Mouse (Mus musculus): ENCODE measurements around the gene Tars.

Tars gene

DNA sequence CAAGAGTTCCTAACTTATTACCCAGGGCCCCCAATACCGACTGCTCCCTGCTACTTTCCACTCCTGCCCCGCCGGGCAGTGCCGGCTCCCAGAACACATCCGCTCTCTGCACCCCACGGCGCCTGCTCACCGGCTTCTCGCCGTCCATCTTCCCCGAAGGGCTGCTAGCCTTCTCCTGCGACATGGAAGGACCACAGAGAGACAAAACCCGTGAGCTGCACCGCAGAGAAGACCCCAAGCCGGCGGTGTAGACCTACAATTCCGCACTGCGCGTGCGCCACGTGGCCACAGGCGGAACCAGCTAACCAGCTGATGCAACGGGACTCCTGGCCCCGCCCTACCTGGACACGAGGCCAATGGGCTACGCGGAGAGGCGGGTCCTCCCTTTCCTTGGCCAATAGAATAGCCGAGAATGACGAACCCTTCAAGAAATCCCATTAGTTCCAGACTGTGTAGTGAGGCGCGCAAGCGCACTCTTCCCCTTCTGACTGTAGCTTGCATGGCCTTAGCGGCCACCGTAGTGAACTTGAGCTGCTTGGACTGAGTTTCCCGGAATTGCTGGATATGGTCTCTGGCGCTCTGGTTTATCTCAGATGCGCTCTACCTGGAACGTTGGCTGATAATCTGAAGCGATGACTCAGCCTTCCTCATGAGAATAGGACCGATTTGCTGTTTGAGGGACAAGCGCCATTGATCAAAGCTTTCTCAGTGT lies at the start of gene Tars:
TSS of gene Tars (minus strand) at position 310 of the 712 bp plus-strand sequence.
- DNase-seq, result peak; percentile 98

- DNase-seq, result no peak
Measured at GRCm38 (mm10) chr15:11437361-11437760, 37.9 kb upstream of the Tars start.

DNA sequence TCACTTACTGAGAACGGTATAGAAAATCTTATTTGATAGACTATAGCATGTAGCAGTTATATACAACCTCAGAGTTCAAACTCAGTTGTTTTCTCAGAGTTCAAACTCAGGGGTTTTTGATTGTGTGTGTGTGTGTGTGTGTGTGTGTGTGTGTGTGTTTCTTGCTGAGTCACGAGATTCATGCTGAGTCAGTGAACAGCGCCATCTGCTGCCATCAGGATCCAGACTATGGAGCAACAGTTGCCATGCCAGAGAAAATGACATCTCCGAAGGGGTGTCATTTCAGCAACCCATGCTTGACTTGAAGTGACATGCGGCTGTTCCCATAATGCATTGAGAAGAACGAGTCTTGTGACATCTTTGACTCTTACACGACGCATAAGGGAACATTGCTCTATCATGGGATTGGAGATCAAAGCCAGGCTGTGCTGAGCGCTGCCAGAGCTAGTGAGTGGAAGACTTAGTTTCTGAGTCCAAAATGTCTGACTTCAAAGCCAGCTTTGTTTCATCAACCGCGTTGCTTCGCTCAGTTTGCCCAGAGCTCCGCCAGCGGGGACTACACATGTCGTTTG lies 37.3 kb upstream of the Tars start:
- no peak for DNase-seq

DNA sequence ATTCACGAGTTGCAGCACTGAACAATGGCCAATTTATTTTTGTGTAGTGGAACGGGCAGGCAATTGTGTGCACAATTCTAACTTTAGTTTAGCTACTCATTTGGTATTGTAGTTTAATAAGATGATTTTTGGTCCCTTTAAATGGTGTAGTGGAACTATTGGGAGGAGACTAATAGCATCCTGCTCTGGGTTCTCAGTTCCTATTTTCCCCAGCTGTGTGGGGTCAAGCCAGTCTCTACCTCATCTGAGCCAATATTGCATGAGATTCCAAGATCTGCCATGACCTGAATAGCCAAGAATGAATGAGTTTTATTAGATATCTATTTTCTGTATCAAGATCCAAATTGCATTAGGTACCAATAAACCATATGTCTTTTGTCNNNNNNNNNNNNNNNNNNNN lies 27.4 kb upstream of the Tars start:
- DNase-seq, result no peak

GRCm38 (mm10) chr15:11413484-11413883 lies 14.0 kb upstream of the Tars start:
- no peak for DNase-seq

DNA sequence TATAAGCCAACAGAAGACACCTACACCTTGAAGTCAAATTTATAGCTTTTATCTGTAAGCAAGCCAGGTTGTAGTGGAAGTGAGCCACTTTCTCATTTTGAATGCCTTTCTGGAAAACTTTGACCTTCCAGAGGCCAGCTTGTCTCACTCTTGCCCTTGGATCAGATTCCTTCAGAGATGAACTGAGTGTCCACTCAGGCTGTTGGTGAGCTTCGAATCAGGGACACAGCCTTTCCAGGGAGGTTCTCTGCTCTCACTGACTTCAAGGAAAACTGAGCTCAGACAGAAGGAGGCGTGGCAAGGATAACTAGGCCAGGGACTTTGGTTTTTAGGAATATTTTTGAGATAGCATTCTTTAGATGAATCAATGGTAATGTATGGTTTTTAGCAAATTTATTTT lies 13.1 kb upstream of the Tars start:
- no peak for DNase-seq

DNA sequence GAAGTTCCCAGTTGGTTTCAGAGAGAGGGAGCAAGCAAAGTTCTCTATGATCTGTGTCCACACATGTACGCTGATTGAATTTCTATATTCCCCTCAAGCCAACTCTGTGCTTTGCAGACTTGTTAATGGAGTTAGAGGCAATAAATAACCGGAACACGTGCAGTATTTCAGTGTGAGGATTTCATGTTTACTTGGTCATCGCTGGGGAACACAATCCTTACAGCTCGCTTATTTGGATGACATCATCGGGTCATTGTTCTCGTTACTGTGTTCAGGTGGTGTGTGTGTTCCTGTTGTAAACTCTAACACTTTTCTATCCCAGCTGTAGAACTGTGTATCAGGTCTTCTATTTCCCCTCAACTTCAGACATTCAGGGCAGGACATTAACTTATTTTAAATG lies 12.4 kb upstream of the Tars start:
- DNase-seq, result no peak

GRCm38 (mm10) chr15:11408155-11408826 lies 8.8 kb upstream of the Tars start:
- DNase-seq, result peak; percentile 46

GRCm38 (mm10) chr15:11407381-11407780 lies 7.9 kb upstream of the Tars start:
- peak; percentile 75 for DNase-seq

- peak; percentile 29 for DNase-seq
Measured at GRCm38 (mm10) chr15:11406769-11407168, 7.3 kb upstream of the Tars start.

- DNase-seq, result no peak
Measured at GRCm38 (mm10) chr15:11398676-11399350, 652 bp downstream of the Tars start.

DNA sequence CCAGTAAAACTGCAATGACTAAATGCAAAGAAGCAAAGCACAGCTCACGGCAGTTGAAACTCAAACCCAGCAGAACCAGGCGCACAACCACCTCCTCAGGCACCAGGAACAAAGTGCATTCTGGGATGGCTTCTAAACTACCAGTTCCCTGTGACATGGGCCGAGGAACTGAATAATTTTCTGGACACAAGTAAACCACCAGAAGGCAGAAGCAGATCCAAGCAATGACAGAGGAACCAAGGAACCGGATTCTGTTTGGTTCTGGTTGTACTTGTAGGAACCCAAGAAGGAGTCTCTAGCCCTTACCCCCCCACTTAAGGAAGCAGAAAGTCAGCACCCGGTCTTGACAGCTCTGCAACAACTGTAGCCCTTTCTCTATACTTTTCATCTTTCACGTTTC lies 3.0 kb downstream of the Tars start:
- no peak for DNase-seq

- DNase-seq, result no peak
Measured at GRCm38 (mm10) chr15:11392903-11393302, 6.6 kb downstream of the Tars start.

DNA sequence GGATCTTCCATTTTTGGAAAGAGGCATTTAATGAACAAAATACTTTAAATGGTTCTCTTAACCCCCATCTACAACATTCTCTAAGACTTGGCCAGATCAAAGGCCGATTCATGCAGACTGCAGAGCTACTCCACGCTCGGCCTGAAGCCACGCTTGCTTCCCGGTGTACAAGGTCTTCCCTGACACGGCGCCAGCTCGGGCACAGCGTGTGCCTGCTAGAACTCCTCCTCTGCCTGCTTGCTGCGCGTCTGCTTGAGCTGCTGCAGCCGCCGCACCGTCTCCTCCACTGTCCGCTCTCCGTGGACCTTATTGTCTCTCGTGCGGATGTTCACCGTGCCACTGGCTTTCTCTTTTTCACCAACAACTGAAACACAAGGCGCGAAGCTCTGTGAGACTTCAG lies 15.7 kb downstream of the Tars start:
- no peak for DNase-seq

- no peak for DNase-seq
Measured at GRCm38 (mm10) chr15:11382585-11382984, 16.9 kb downstream of the Tars start.

DNA sequence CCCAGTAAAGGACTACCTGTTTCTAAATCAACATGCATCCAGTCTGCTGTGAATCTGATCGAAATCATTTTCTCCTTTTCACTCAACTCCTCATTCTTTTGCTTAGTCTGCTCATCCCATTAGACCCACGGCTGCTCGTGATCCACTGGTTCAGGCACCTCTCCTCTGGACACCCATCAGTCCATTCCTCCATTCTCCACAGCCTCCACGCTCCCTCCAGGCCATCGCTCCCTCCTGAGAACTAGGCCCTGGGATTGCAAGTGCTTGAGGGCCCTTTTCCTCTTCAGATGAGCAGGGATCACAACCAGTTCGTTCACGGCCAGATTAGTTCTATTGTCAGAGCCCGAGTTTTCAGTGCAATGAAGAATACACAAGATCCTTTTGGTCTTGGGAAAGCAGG lies 18.8 kb downstream of the Tars start:
- no peak for DNase-seq

DNA sequence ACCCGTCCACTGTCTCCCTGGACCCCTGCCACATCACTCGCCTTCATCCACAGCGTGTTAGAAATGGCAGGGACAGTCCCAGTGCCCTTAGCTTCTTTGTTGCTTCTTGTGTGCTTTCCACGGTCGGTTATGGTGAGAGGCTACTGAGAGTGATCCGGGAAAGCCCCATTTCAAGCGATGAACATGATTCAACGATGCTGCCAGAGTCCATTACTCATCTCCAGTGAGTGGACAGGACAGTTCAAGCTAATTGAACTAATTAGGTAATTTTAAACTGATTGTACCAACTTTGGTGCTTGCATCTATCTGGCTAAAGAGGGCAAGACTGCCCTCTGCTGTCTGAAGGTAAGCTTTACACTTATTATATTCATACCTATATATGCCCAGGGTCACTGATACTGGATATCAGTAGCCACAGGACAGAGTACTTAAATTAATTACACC lies 19.4 kb downstream of the Tars start:
- peak; percentile 23 for DNase-seq

- no peak for DNase-seq
Measured at GRCm38 (mm10) chr15:11379431-11380086, 19.9 kb downstream of the Tars start.

- DNase-seq, result no peak
Measured at GRCm38 (mm10) chr15:11370477-11371085, 28.9 kb downstream of the Tars start.

GRCm38 (mm10) chr15:11369572-11369971 lies 29.9 kb downstream of the Tars start:
- no peak for DNase-seq

GRCm38 (mm10) chr15:11364795-11365194 lies 34.7 kb downstream of the Tars start:
- peak; percentile 38 for DNase-seq

DNA sequence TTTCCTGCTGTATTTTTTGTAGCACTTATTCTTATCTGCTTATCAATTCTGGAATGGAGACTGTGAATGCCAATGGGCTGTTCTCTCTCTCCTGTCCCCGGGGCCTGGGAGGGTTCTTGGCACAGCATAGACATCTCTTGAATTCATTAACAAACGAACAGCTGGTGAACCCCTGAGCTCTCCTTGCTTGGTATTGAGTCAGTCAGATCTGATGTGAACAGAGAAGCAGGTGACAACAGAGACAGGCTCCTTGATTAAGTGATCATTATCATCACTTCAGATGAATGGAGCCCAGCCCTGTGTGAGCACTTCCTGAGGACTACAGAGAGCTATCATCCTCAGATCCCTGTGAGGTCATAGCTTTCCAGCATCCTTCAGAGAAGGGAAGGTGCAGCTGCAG lies 35.4 kb downstream of the Tars start:
- DNase-seq, result no peak

DNA sequence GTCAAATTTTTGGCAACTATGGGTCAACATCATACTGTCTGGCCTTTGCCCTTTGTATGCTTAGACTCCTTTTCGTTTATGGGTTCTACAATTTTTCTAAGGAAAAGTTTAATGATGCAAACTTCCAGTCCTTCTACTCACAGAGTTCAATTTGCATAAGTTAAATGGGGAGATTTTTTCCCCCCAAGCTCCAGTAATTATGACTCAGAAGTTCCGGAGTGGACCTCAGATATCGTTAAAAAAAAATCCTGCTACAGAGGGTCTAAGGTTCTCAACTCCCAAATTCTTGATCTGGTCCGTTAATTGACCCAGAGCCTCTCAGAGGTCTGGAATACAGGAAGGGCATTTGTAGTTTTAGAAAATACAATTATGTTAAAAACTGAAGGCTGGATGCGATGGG lies 37.6 kb downstream of the Tars start:
- no peak for DNase-seq
